Mouse (Mus musculus): ENCODE results near the gene Tomm40l. TPM values are rescaled to one million over a fixed set of nuclear protein-coding genes. Genes with fewer than 3 reads are reported as not detected.
A peak's percentile ranks its signal among the peaks of the same experiment; 100 is the strongest.

Tomm40l gene
- polyA plus RNA-seq, 2 experiments, result 11.0 to 17.5 TPM

GRCm38 (mm10) chr1:171203471-171204248 lies 18.7 kb downstream of the Tomm40l start:
- H3K27me3 ChIP-seq (ENCODE audit: control insufficient read depth, insufficient read depth, low read length), result no peaks in the 10 kb centered on the region
- WGBS (ENCODE audit: insufficient replicate concordance), result 40% methylated on average over 10 of the region's 11 CpGs
- H3K36me3 ChIP-seq (replicated peaks; ENCODE audit: control insufficient read depth, insufficient read depth, low read depth), result no peaks in the 10 kb centered on the region
- peaks cover 0 to 5% of the 10 kb centered on the region in 2 experiments; a peak in 1 of 4 replicates for H3K4me1 ChIP-seq (replicated peaks; ENCODE audit: control insufficient read depth in 2 of 2, insufficient read depth in 2 of 2, low read length in 1 of 2)
- H3K4me3 ChIP-seq (ENCODE audit: insufficient read depth in 1 of 2, low read depth in 2 of 2, low read length in 2 of 2), result no peak overlapping the region
- ATAC-seq (ENCODE audit: insufficient read depth), result peak; percentile 43; the same call in 1 of the 2 replicates
- TF ChIP-seq EP300 (IDR thresholded peaks at IDR 0.05; ENCODE audit: low read depth) (no peak), CTCF (IDR thresholded peaks at IDR 0.05; ENCODE audit: low read depth) (no peak)
- H3K27ac ChIP-seq, result no peak overlapping the region; the same call in 1 of the 2 replicates
- no peak for DNase-seq (ENCODE audit: low read depth in 3 of 3, low spot score in 3 of 3)
- H3K4me2 ChIP-seq (ENCODE audit: low read depth), result no peak overlapping the region
- no peak overlapping the region for H3K9ac ChIP-seq (replicated peaks)
- no peaks in the 10 kb centered on the region for H3K9me3 ChIP-seq (ENCODE audit: control insufficient read depth, low read length)

GRCm38 (mm10) chr1:171200769-171201168 lies 21.5 kb downstream of the Tomm40l start:
- no peak for DNase-seq (ENCODE audit: low read depth in 3 of 3, low spot score in 3 of 3)
- Histone ChIP-seq H3K36me3 (replicated peaks; ENCODE audit: control insufficient read depth, insufficient read depth, low read depth) (no peaks in the 10 kb centered on the region), H3K27me3 (ENCODE audit: control insufficient read depth, insufficient read depth, low read length) (peaks cover 18% of the 10 kb centered on the region), H3K4me3 (ENCODE audit: insufficient read depth in 1 of 2, low read depth in 2 of 2, low read length in 2 of 2) (no peak overlapping the region), H3K9me3 (ENCODE audit: control insufficient read depth, low read length) (no peaks in the 10 kb centered on the region), H3K4me2 (ENCODE audit: low read depth) (no peak overlapping the region), H3K9ac (replicated peaks) (no peak overlapping the region), H3K4me1 (replicated peaks; ENCODE audit: control insufficient read depth in 2 of 2, insufficient read depth in 2 of 2, low read length in 1 of 2) (peaks cover 0 to 5% of the 10 kb centered on the region in 2 experiments; a peak in 1 of 4 replicates), H3K27ac (no peak overlapping the region)
- no peak for ATAC-seq (ENCODE audit: insufficient read depth)
- 72% methylated on average over 1 of the region's 1 CpGs for WGBS (ENCODE audit: insufficient replicate concordance)
- no peak for TF ChIP-seq CTCF (IDR thresholded peaks at IDR 0.05; ENCODE audit: low read depth)
- TF ChIP-seq EP300 (IDR thresholded peaks at IDR 0.05; ENCODE audit: low read depth), result no peak

GRCm38 (mm10) chr1:171199532-171199931 lies 22.8 kb downstream of the Tomm40l start:
- Histone ChIP-seq H3K9me3 (ENCODE audit: control insufficient read depth, low read length) (no peaks in the 10 kb centered on the region), H3K36me3 (replicated peaks; ENCODE audit: control insufficient read depth, insufficient read depth, low read depth) (no peaks in the 10 kb centered on the region), H3K4me3 (ENCODE audit: insufficient read depth in 1 of 2, low read depth in 2 of 2, low read length in 2 of 2) (no peak overlapping the region), H3K4me2 (ENCODE audit: low read depth) (no peak overlapping the region), H3K27me3 (ENCODE audit: control insufficient read depth, insufficient read depth, low read length) (peaks cover 30% of the 10 kb centered on the region), H3K27ac (no peak overlapping the region), H3K9ac (replicated peaks) (no peak overlapping the region), H3K4me1 (replicated peaks; ENCODE audit: control insufficient read depth in 2 of 2, insufficient read depth in 2 of 2, low read length in 1 of 2) (0 out of 4 replicates have a peak, but pooled peaks cover 0 to 5% of the 10 kb centered on the region in 2 experiments)
- ATAC-seq (ENCODE audit: insufficient read depth), result no peak
- DNase-seq (ENCODE audit: low read depth in 3 of 3, low spot score in 3 of 3), result no peak
- TF ChIP-seq CTCF (IDR thresholded peaks at IDR 0.05; ENCODE audit: low read depth), result no peak
- no peak for TF ChIP-seq EP300 (IDR thresholded peaks at IDR 0.05; ENCODE audit: low read depth)
- WGBS (ENCODE audit: insufficient replicate concordance), result 28% methylated on average over 1 of the region's 1 CpGs

- TF ChIP-seq CTCF (IDR thresholded peaks at IDR 0.05; ENCODE audit: low read depth), result no peak
- TF ChIP-seq EP300 (IDR thresholded peaks at IDR 0.05; ENCODE audit: low read depth), result no peak
- Histone ChIP-seq H3K27ac (no peak within 1 kb of the TSS), H3K4me2 (ENCODE audit: low read depth) (peak within 1 kb of the TSS; percentile 48), H3K4me3 (ENCODE audit: insufficient read depth in 1 of 2, low read depth in 2 of 2, low read length in 2 of 2) (peak within 1 kb of the TSS; percentile 8 to 30), H3K27me3 (ENCODE audit: control insufficient read depth, insufficient read depth, low read length) (peaks cover 54% of the 10 kb centered on the region), H3K4me1 (replicated peaks; ENCODE audit: control insufficient read depth in 2 of 2, insufficient read depth in 2 of 2, low read length in 1 of 2) (0 out of 4 replicates have a peak, but pooled peaks cover 0 to 6% of the 10 kb centered on the region in 2 experiments), H3K9me3 (ENCODE audit: control insufficient read depth, low read length) (no peaks in the 10 kb centered on the region), H3K36me3 (replicated peaks; ENCODE audit: control insufficient read depth, insufficient read depth, low read depth) (no peaks in the 10 kb centered on the region), H3K9ac (replicated peaks) (no peak within 1 kb of the TSS)
- ATAC-seq (ENCODE audit: insufficient read depth), result peak; percentile 45; the same call in 1 of the 2 replicates
- DNase-seq (ENCODE audit: low read depth in 3 of 3, low spot score in 3 of 3), result peak in 1 of 3 experiments; percentile 7
- 1% methylated on average over 33 of the region's 33 CpGs for WGBS (ENCODE audit: insufficient replicate concordance)
Observed at GRCm38 (mm10) chr1:171195887-171196397, 26.4 kb downstream of the Tomm40l start, which contains the start of gene Pcp4l1. Gene Pcp4l1 (minus strand): TSS chr1:171196268.
